In genomic region chr5:63879026-63879425, GRCm38 (mm10) we compare ENCODE assay signal across 17 mouse cellular contexts.
"Had no signal": no experiment of that assay in that cellular context is flagged by ENCODE, and none has a peak within 500 bp of the region (broad histone marks: within the 10 kb centered on the region; RNA-seq: fewer than 3 reads in every experiment).

No protein-coding gene starts in this region.

- ATAC-seq: liver, postnatal 0 days; lung, postnatal 0 days had no signal

- H3K36me3 ChIP-seq: kidney, embryonic 15.5 days; limb, embryonic 12.5 days; limb, embryonic 15.5 days had no signal

- H3K27ac ChIP-seq: kidney, embryonic 15.5 days; limb, embryonic 12.5 days; limb, embryonic 15.5 days; liver, embryonic 14.5 days; macrophage had no signal

- H3K27me3 ChIP-seq: kidney, embryonic 15.5 days; limb, embryonic 12.5 days; limb, embryonic 15.5 days had no signal

- DNase-seq: kidney, adult 11 months; kidney, adult 8-10 months; kidney, postnatal 10 days; kidney, postnatal 36 days; layer of hippocampus, postnatal 36 days; left cerebral cortex, postnatal 4 days; liver, postnatal 0 days; lung, embryonic 14.5 days; thymus, adult 18-20 months; thymus, postnatal 36 days had no signal

- H3K9me3 ChIP-seq: kidney, embryonic 15.5 days; limb, embryonic 12.5 days; limb, embryonic 15.5 days had no signal

- H3K4me1 ChIP-seq: limb, embryonic 15.5 days had no signal

- H3K4me3 ChIP-seq: kidney, embryonic 15.5 days; limb, embryonic 12.5 days; limb, embryonic 15.5 days had no signal

- H3K4me2 ChIP-seq: kidney, embryonic 15.5 days; limb, embryonic 12.5 days; limb, embryonic 15.5 days; liver, embryonic 11.5 days; lung, embryonic 14.5 days had no signal

- H3K9ac ChIP-seq: kidney, embryonic 15.5 days; limb, embryonic 12.5 days; limb, embryonic 15.5 days; liver, embryonic 14.5 days; liver, postnatal 0 days; lung, embryonic 14.5 days had no signal
